In the genomic region with DNA sequence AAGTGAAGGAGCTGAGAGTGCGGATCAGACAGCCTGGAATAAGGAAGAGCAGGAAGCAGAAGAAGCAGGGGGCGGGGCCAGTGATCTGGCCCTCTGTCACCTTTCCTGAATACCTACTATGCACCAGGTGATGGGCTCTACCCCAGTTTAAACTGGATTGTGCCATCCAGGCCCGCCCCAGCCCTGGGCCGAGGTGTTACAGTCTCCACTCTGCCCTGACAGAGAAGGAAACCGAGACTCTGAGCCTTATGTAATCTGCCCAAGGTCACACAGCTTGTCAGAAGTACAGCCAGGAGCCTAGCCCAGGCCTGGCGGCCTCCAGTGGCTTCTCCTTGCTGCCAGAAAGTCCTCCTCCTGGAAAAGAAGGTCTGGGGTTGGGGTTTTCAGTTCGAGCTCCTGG, we compare ENCODE assay signal across 11 mouse cellular contexts. TPM values are rescaled to one million over a fixed set of nuclear protein-coding genes. Genes with fewer than 3 reads are reported as not detected.
DNase-seq lines count a peak whose midpoint lies in the region; ATAC-seq and TF ChIP-seq lines count a peak whose summit lies in the region.
"Had no signal": no experiment of that assay in that cellular context is flagged by ENCODE, and none has a peak within 500 bp of the region (broad histone marks: within the 10 kb centered on the region; RNA-seq: fewer than 3 reads in every experiment).

No protein-coding gene starts in this region.

- no peaks in the 10 kb centered on the region for H3K36me3 ChIP-seq in midbrain, embryonic 15.5 days (replicated peaks)
- no peaks in the 10 kb centered on the region for H3K36me3 ChIP-seq in midbrain, embryonic 11.5 days (ENCODE audit: control insufficient read depth, insufficient read depth, low read length)
- H3K36me3 ChIP-seq in liver, postnatal 0 days (replicated peaks; ENCODE audit: insufficient read depth, low read length) = no peaks in the 10 kb centered on the region

- no peaks in the 10 kb centered on the region for H3K9me3 ChIP-seq in midbrain, embryonic 15.5 days
- H3K9me3 ChIP-seq in midbrain, embryonic 11.5 days (ENCODE audit: control insufficient read depth, low read length) = no peaks in the 10 kb centered on the region
- H3K9me3 ChIP-seq in liver, postnatal 0 days (ENCODE audit: low read length) = no peaks in the 10 kb centered on the region

- peaks cover 33% of the 10 kb centered on the region for H3K4me1 ChIP-seq in midbrain, embryonic 15.5 days
- H3K4me1 ChIP-seq in midbrain, embryonic 11.5 days (ENCODE audit: control insufficient read depth, insufficient read depth, low read length) = peaks cover 22% of the 10 kb centered on the region
- peaks cover 22% of the 10 kb centered on the region for H3K4me1 ChIP-seq in brown adipose tissue, adult 24 weeks (ENCODE audit: control insufficient read depth, insufficient read depth, insufficient read length, low read length)
- H3K4me1 ChIP-seq in liver, postnatal 0 days (ENCODE audit: insufficient read depth) = peaks cover 20% of the 10 kb centered on the region

- no peak for TF ChIP-seq CTCF in liver, postnatal 0 days (IDR thresholded peaks at IDR 0.05; ENCODE audit: low read depth)

- no peak overlapping the region for H3K4me2 ChIP-seq in midbrain, embryonic 15.5 days
- H3K4me2 ChIP-seq in midbrain, embryonic 11.5 days = no peak overlapping the region
- peak overlapping the region; percentile 61 for H3K4me2 ChIP-seq in liver, postnatal 0 days (ENCODE audit: low read depth, low read length)

- 24% methylated on average over 7 of the region's 7 CpGs for WGBS in midbrain, embryonic 15.5 days
- WGBS in midbrain, embryonic 11.5 days = 9% methylated on average over 7 of the region's 7 CpGs
- 20% methylated on average over 7 of the region's 7 CpGs for WGBS in liver, postnatal 0 days (ENCODE audit: insufficient replicate concordance)

- H3K9ac ChIP-seq in midbrain, embryonic 15.5 days = peak overlapping the region; percentile 0; the same call in 1 of the 2 replicates
- no peak overlapping the region for H3K9ac ChIP-seq in midbrain, embryonic 11.5 days (ENCODE audit: low read length)
- H3K9ac ChIP-seq in liver, postnatal 0 days (replicated peaks) = peak overlapping the region; percentile 46

- no peak overlapping the region for H3K27ac ChIP-seq in midbrain, embryonic 15.5 days
- H3K27ac ChIP-seq in midbrain, embryonic 11.5 days (ENCODE audit: low read depth, low read length) = no peak overlapping the region
- H3K27ac ChIP-seq in brown adipose tissue, adult 24 weeks (replicated peaks; ENCODE audit: low read depth, low read length) = peak overlapping the region; percentile 88
- peak overlapping the region; percentile 96 for H3K27ac ChIP-seq in liver, postnatal 0 days (ENCODE audit: low read depth)

- peaks cover 16% of the 10 kb centered on the region; the same call in 1 of the 2 replicates for H3K27me3 ChIP-seq in midbrain, embryonic 15.5 days (replicated peaks)
- H3K27me3 ChIP-seq in midbrain, embryonic 11.5 days (ENCODE audit: control insufficient read depth, insufficient read depth, low read length) = peaks cover 14% of the 10 kb centered on the region
- peaks cover 43% of the 10 kb centered on the region for H3K27me3 ChIP-seq in liver, postnatal 0 days (ENCODE audit: insufficient read depth, low read length)
- H3K27me3 ChIP-seq: Patski had no signal

- no peak for TF ChIP-seq EP300 in liver, postnatal 0 days (IDR thresholded peaks at IDR 0.05; ENCODE audit: low read depth)

- H3K4me3 ChIP-seq in midbrain, embryonic 15.5 days = no peak overlapping the region
- no peak overlapping the region for H3K4me3 ChIP-seq in midbrain, embryonic 11.5 days (ENCODE audit: low read depth, low read length)
- peak overlapping the region; percentile 15; the same call in 1 of the 2 replicates for H3K4me3 ChIP-seq in brown adipose tissue, adult 24 weeks (ENCODE audit: insufficient read depth, low read depth, low read length)
- H3K4me3 ChIP-seq in liver, postnatal 0 days (ENCODE audit: low read depth, low read length) = no peak overlapping the region

- ATAC-seq in midbrain, embryonic 15.5 days (replicated peaks) = no peak
- ATAC-seq in midbrain, embryonic 11.5 days (ENCODE audit: low FRiP score) = no peak
- ATAC-seq in liver, postnatal 0 days = peak; percentile 31; the same call in 1 of the 2 replicates
- ATAC-seq: Patski had no signal

- DNase-seq in heart, adult 9 months (ENCODE audit: low spot score in 2 of 2) = peak; percentile 2 to 3
- DNase-seq in heart, adult 18-20 months = no peak
- no peak for DNase-seq in midbrain, embryonic 11.5 days (ENCODE audit: low spot score, missing footprints)
- DNase-seq in liver, postnatal 0 days = peak; percentile 33
- DNase-seq in right cerebral cortex, postnatal 10 days (ENCODE audit: low spot score in 2 of 2) = no peak
- DNase-seq in spleen, postnatal 4 days (ENCODE audit: low spot score in 2 of 2) = no peak

RNA-seq across cellular contexts. Expression of gene Neurod2, which starts 31.7 kb away (rescaled TPM):
- total RNA-seq in heart, adult 18-20 months (2021) = not detected
- polyA plus RNA-seq in midbrain, embryonic 15.5 days (2015; fragmentation: Nextera tagmentation; extraction: Ambion mirVana) = 6.5 and 9.0 TPM in 2 replicates
- 0.15 and 0.17 TPM in 2 replicates for polyA plus RNA-seq in midbrain, embryonic 11.5 days (2014; fragmentation: Nextera tagmentation; extraction: Ambion mirVana)
- polyA plus RNA-seq in brown adipose tissue, adult 24 weeks (2012; ENCODE audit: insufficient read depth, insufficient read length, missing spikeins) = not detected in 2 replicates
- not detected in 2 replicates for polyA plus RNA-seq in liver, postnatal 0 days (2015; fragmentation: Nextera tagmentation; extraction: Ambion mirVana)
- polyA plus RNA-seq: lung, embryonic 16.5 days; Patski; thymus, postnatal 0 days had no signal

RNA-seq across cellular contexts. Expression of gene Ppp1r1b, which starts 50.4 kb away (rescaled TPM):
- total RNA-seq in heart, adult 18-20 months (2021) = 1 to 10 TPM; 4.3 to 5.1 TPM
- 2.0 and 4.0 TPM in 2 replicates for polyA plus RNA-seq in midbrain, embryonic 15.5 days (2015; fragmentation: Nextera tagmentation; extraction: Ambion mirVana)
- 0.78 and 0.91 TPM in 2 replicates for polyA plus RNA-seq in midbrain, embryonic 11.5 days (2014; fragmentation: Nextera tagmentation; extraction: Ambion mirVana)
- not detected in 2 replicates for polyA plus RNA-seq in brown adipose tissue, adult 24 weeks (2012; ENCODE audit: insufficient read depth, insufficient read length, missing spikeins)
- polyA plus RNA-seq in liver, postnatal 0 days (2015; fragmentation: Nextera tagmentation; extraction: Ambion mirVana) = 5.4 and 6.6 TPM in 2 replicates

Comparison
In these comparisons a context has a peak if more than half of its experiments do, and no peak if none do; other contexts are left out.
1. DNase-seq: peak in heart, adult 9 months (2 of 2) and liver, postnatal 0 days (single experiment); none in heart, adult 18-20 months (0 of 2), midbrain, embryonic 11.5 days (single experiment), right cerebral cortex, postnatal 10 days (0 of 2) and spleen, postnatal 4 days (0 of 2).
2. H3K27ac ChIP-seq: peak in brown adipose tissue, adult 24 weeks (single experiment) and liver, postnatal 0 days (single experiment); none in midbrain, embryonic 15.5 days (single experiment) and midbrain, embryonic 11.5 days (single experiment).